Mouse (Mus musculus) neural tube, embryonic 10.5 days (tissue): ENCODE data around the gene B020004J07Rik.
"Not testable (repeated sequence)": the region's sequence is repeated elsewhere in the genome, so short reads cannot be mapped to it uniquely, and the experiment has no call there.

Experiments
- DNase-seq: peaks from one replicate; pipeline ENCODE4 v3.0.0-alpha.2; 2017; ENCODE audit warnings: low spot score; ENCODE audit errors: extremely low spot score

B020004J07Rik gene

GRCm38 (mm10) chr4:101843923-101844322, at the start of gene B020004J07Rik:
TSS of gene B020004J07Rik (minus strand) at chr4:101844023.
- DNase-seq: not testable (repeated sequence)

- DNase-seq: no peak
Observed at GRCm38 (mm10) chr4:101889377-101889776, 45.6 kb upstream of the B020004J07Rik start.

- DNase-seq: no peak
Observed at GRCm38 (mm10) chr4:101883641-101884040, 39.8 kb upstream of the B020004J07Rik start.

GRCm38 (mm10) chr4:101875687-101876086, 31.9 kb upstream of the B020004J07Rik start:
- not testable (repeated sequence) for DNase-seq

GRCm38 (mm10) chr4:101872031-101872430, 28.2 kb upstream of the B020004J07Rik start:
- not testable (repeated sequence) for DNase-seq

- DNase-seq: no peak
Observed at GRCm38 (mm10) chr4:101862289-101862688, 18.5 kb upstream of the B020004J07Rik start.

- no peak for DNase-seq
Observed at GRCm38 (mm10) chr4:101860873-101861272, 17.1 kb upstream of the B020004J07Rik start.

GRCm38 (mm10) chr4:101850908-101851307, 7.1 kb upstream of the B020004J07Rik start:
- DNase-seq: no peak
